Mouse (Mus musculus) limb, embryonic 14.5 days (tissue): ENCODE results near the gene Spsb2. TPM values are rescaled to one million over a fixed set of nuclear protein-coding genes. Genes with fewer than 3 reads are reported as not detected.

Experiments used
- ATAC-seq: fragments of 200-750 bp; cut with Nextera tagmentation; 2 replicates; pipeline ENCODE4 v1.8.0; 2017; ENCODE audit warnings: low read depth, moderate number of reproducible peaks, moderate TSS enrichment; ENCODE audit not compliant: low FRiP score
- DNase-seq: peaks from one replicate; pipeline ENCODE4 v3.0.0-alpha.2; 2015; ENCODE audit warnings: low spot score
- H3K27ac ChIP-seq: fragments of 300-500 bp; sonication (generic); replicated peaks from 2 replicates; pipeline ENCODE4 v1.5.1; 2014; ENCODE audit warnings: low read depth, mild to moderate bottlenecking, low read length, moderate library complexity, mixed read lengths
- H3K27me3 ChIP-seq: fragments of 300-500 bp; sonication (generic); 2 replicates; pipeline ENCODE4 v1.6.1; 2014; ENCODE audit warnings: low read length, mixed read lengths; ENCODE audit not compliant: control insufficient read depth, insufficient read depth
- H3K36me3 ChIP-seq: fragments of 300-500 bp; sonication (generic); 2 replicates; pipeline ENCODE4 v1.6.1; 2014; ENCODE audit warnings: mild to moderate bottlenecking, low read length, moderate library complexity, mixed read lengths; ENCODE audit not compliant: control insufficient read depth, insufficient read depth
- H3K4me1 ChIP-seq: fragments of 300-500 bp; sonication (generic); 2 replicates; pipeline ENCODE4 v1.6.1; 2014; ENCODE audit warnings: antibody characterized with exemption, low read length, mixed read lengths; ENCODE audit not compliant: control insufficient read depth, insufficient read depth
- H3K4me2 ChIP-seq: fragments of 300-500 bp; sonication (generic); replicated peaks from 2 replicates; pipeline ENCODE4 v1.6.1; 2014; ENCODE audit warnings: low read depth, mild to moderate bottlenecking, low read length, moderate library complexity; ENCODE audit not compliant: severe bottlenecking
- H3K4me3 ChIP-seq: fragments of 300-500 bp; sonication (generic); replicated peaks from 2 replicates; pipeline ENCODE4 v1.5.1; 2014; ENCODE audit warnings: low read length
- H3K9ac ChIP-seq: fragments of 300-500 bp; sonication (generic); 2 replicates; pipeline ENCODE4 v1.6.1; 2014; ENCODE audit warnings: mild to moderate bottlenecking, low read depth, low read length, moderate library complexity; ENCODE audit not compliant: severe bottlenecking
- H3K9me3 ChIP-seq: fragments of 300-500 bp; sonication (generic); 2 replicates; pipeline ENCODE4 v1.6.1; 2016; ENCODE audit warnings: low read length; ENCODE audit not compliant: control insufficient read depth
- POLR2A ChIP-seq: fragments of 200-500 bp; IDR thresholded peaks from 2 replicates; pipeline ENCODE4 v1.8.0; 2012; ENCODE audit warnings: inconsistent platforms, mild to moderate bottlenecking, moderate library complexity, borderline replicate concordance; ENCODE audit not compliant: insufficient read depth, insufficient read length; ENCODE audit errors: extremely low read depth
- WGBS: fragments of 180-500 bp; shearing (Covaris S2); extraction: QIAGEN DNeasy Blood & Tissue Kit; methylation state at CpG from one replicate; pipeline ENCODE4 v1.1.7; 2014; 5-methylcytosine and 5-hydroxymethylcytosine counted together
- polyA plus RNA-seq, 2 experiments: library from polyadenylated mRNA; depleted of rRNA in 1 of 2; stranded (reverse) in 1 of 2; unstranded in 1 of 2; fragments of >200 nt; fragmentation: Nextera tagmentation in 1 of 2; extraction: Ambion mirVana in 1 of 2; gene quantifications; 2 replicates each; pipeline versions ENCODE4 v1.2.1 to v1.2.3; 2012 to 2014

The Spsb2 gene
- polyA plus RNA-seq, 2 experiments, result 10.8 to 11.1 TPM

DNA sequence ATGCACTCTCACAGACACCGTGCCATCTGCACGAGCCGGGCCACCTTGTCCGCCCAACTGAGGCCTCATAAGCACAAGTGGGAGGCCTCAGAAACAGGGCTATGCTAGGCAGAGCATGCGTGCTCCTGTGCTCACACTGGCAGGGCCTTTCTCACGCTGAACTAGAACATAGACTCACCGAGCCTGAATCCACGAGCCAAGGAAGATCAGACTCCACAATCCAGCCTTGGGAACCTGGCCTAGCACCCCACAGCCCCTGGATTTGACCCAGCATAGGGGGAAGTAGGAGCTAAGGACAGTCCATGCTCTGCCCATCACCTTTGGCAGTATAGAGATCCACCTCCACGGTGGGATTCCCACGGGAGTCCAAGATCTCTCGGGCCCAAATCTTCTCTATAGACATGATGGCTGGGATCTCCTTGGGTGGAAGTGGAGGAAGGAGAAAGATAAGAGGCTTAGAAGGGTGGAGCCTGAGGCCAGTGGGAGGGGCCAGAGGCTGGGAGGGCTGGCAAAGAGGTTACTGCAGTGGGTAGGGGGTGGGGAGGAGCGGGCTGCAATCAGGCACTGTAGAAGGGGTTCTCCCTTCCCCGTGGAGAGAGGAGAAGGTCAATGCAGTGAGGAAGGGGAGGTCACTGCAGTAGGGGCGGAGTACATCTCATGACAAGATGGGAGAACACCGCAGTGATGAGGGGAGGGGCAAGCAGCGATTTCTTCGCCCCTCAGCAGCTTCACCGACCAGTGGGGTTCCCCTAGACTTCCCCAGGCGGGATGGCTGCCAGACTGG lies 40.3 kb upstream of the Spsb2 start:
- peaks cover 12% of the 10 kb centered on the region; the same call in 1 of the 2 replicates for H3K4me1 ChIP-seq
- peaks cover 8% of the 10 kb centered on the region; the same call in 1 of the 2 replicates for H3K27me3 ChIP-seq
- no peak for TF ChIP-seq POLR2A
- no peaks in the 10 kb centered on the region for H3K36me3 ChIP-seq
- WGBS, result 22% methylated on average over 19 of the region's 19 CpGs
- ATAC-seq (peak; percentile 8; the same call in 1 of the 2 replicates), DNase-seq (no peak)
- peak overlapping the region; percentile 57 for H3K4me3 ChIP-seq
- H3K4me2 ChIP-seq, result peak overlapping the region; percentile 91
- H3K9me3 ChIP-seq, result no peaks in the 10 kb centered on the region
- 0 out of 2 replicates have a peak overlapping the region, but pooled peaks have one; percentile 2 for H3K9ac ChIP-seq
- no peak overlapping the region for H3K27ac ChIP-seq

DNA sequence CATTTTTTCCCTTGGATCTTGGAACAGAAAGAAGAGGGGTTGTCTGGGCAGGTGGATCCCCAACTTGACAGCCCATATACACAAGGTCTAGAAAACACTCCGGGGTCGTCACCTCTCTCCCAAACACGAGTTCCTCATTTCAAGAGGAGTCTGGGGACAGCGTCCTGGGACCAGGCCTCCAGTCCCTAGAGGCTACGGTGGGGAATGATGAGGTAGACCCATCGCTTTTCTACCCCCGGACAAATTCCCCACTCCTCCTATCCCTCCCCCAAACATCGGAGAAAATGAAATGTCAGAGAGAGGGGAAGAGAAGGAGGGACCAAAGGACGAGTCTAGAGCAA lies 39.8 kb upstream of the Spsb2 start:
- H3K9me3 ChIP-seq, result no peaks in the 10 kb centered on the region
- no peak for TF ChIP-seq POLR2A
- peak overlapping the region; percentile 68; the same call in 1 of the 2 replicates for H3K9ac ChIP-seq
- peaks cover 8% of the 10 kb centered on the region; the same call in 1 of the 2 replicates for H3K27me3 ChIP-seq
- no peaks in the 10 kb centered on the region for H3K36me3 ChIP-seq
- WGBS, result 3% methylated on average over 9 of the region's 9 CpGs
- no peak for ATAC-seq
- H3K4me2 ChIP-seq, result peak overlapping the region; percentile 91
- no peak overlapping the region for H3K27ac ChIP-seq
- peaks cover 12% of the 10 kb centered on the region; the same call in 1 of the 2 replicates for H3K4me1 ChIP-seq
- peak overlapping the region; percentile 57 for H3K4me3 ChIP-seq
- DNase-seq, result no peak

- Histone ChIP-seq H3K4me2 (peak within 1 kb of the TSS; percentile 91), H3K9ac (peak within 1 kb of the TSS; percentile 68), H3K4me3 (peak within 1 kb of the TSS; percentile 57), H3K27ac (no peak within 1 kb of the TSS), H3K4me1 (peaks cover 12% of the 10 kb centered on the region; the same call in 1 of the 2 replicates), H3K9me3 (no peaks in the 10 kb centered on the region), H3K36me3 (no peaks in the 10 kb centered on the region), H3K27me3 (peaks cover 8% of the 10 kb centered on the region; the same call in 1 of the 2 replicates)
- 4% methylated on average over 41 of the region's 54 CpGs for WGBS
- TF ChIP-seq POLR2A, result no peak
- ATAC-seq, result peak; percentile 81
- peak; percentile 44 for DNase-seq
These were observed 39.2 kb upstream of the Spsb2 start, which contains the start of gene Eno2 for GRCm38 (mm10) chr6:124769101-124769765. Eno2 (minus strand) TSS chr6:124769673.

- Histone ChIP-seq H3K9ac (peak overlapping the region; percentile 68; the same call in 1 of the 2 replicates), H3K27me3 (peaks cover 8% of the 10 kb centered on the region; the same call in 1 of the 2 replicates), H3K4me1 (peaks cover 12% of the 10 kb centered on the region; the same call in 1 of the 2 replicates), H3K4me2 (peak overlapping the region; percentile 91), H3K4me3 (peak overlapping the region; percentile 57), H3K36me3 (no peaks in the 10 kb centered on the region), H3K27ac (no peak overlapping the region), H3K9me3 (no peaks in the 10 kb centered on the region)
- DNase-seq (no peak), ATAC-seq (no peak)
- WGBS, result 67% methylated on average over 7 of the region's 7 CpGs
- no peak for TF ChIP-seq POLR2A
These were observed 38.4 kb upstream of the Spsb2 start for GRCm38 (mm10) chr6:124770013-124770412.

GRCm38 (mm10) chr6:124770511-124770910 lies 38.0 kb upstream of the Spsb2 start:
- WGBS, result 86% methylated on average over 15 of the region's 15 CpGs
- no peak for TF ChIP-seq POLR2A
- peaks cover 8% of the 10 kb centered on the region; the same call in 1 of the 2 replicates for H3K27me3 ChIP-seq

More at GRCm38 (mm10) chr6:124770511-124770910, 38.0 kb upstream of the Spsb2 start:
- Histone ChIP-seq H3K9me3 (no peaks in the 10 kb centered on the region), H3K4me3 (no peak overlapping the region), H3K36me3 (no peaks in the 10 kb centered on the region), H3K27ac (no peak overlapping the region), H3K4me2 (no peak overlapping the region), H3K9ac (no peak overlapping the region), H3K4me1 (peaks cover 12% of the 10 kb centered on the region; the same call in 1 of the 2 replicates)
- DNase-seq (no peak), ATAC-seq (no peak)
